Mouse (Mus musculus) lung, postnatal 0 days (tissue): Measurements from ENCODE around the gene Itpr1.

ENCODE experiments used
- CTCF ChIP-seq: IDR thresholded peaks from 2 replicates; pipeline ENCODE4 v1.5.1; 2016; ENCODE audit warnings: antibody characterized with exemption, mild to moderate bottlenecking
- EP300 ChIP-seq: IDR thresholded peaks from 2 replicates; pipeline ENCODE4 v1.6.1; 2016; ENCODE audit warnings: antibody characterized with exemption, mild to moderate bottlenecking, control low read depth

DNA sequence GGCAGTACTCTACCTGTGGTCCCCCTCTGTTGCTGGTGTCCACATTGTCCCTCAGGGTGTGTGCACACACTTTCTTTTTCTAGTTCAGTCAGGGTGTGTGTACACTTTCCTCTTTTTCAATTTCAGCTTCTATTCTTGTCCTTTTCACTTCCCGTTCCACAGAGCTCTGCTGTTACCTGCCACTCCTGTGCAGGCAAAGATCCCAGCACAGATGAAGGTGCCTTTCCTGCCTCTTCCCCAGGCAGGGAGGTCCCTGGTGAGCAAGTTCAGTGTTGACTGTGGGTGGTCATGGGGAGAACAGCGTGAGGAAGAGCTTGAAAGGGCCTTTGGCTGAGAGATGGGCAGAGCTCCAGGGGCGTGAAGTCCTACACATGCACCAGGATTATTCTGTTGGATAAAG, 76.1 kb downstream of the Itpr1 start:
- TF ChIP-seq EP300 (no peak), CTCF (no peak)
